Mouse (Mus musculus): ENCODE data around the gene Hhipl1. TPM values are rescaled to one million over a fixed set of nuclear protein-coding genes. Genes with fewer than 3 reads are reported as not detected.

The Hhipl1 gene
- polyA plus RNA-seq, 1 experiment from 2014 or later = 0.69 TPM

GRCm38 (mm10) chr12:108348151-108348550, 42.1 kb downstream of the Hhipl1 start:
- H3K36me3 ChIP-seq = no peaks in the 10 kb centered on the region
- H3K27ac ChIP-seq = no peak overlapping the region
- H3K27me3 ChIP-seq = peaks cover 37% of the 10 kb centered on the region
- no peak overlapping the region for H3K4me2 ChIP-seq
- no peak overlapping the region for H3K4me3 ChIP-seq
- no peak overlapping the region for H3K9ac ChIP-seq
- H3K9me3 ChIP-seq = no peaks in the 10 kb centered on the region
- H3K4me1 ChIP-seq = peaks cover 12% of the 10 kb centered on the region
- ATAC-seq (ENCODE audit: insufficient number of reproducible peaks, insufficient read depth, low FRiP score, low TSS enrichment, low read depth) = no peak
- WGBS = 77% methylated on average over 8 of the region's 8 CpGs

GRCm38 (mm10) chr12:108349026-108349425, 43.0 kb downstream of the Hhipl1 start:
- no peak for ATAC-seq (ENCODE audit: insufficient number of reproducible peaks, insufficient read depth, low FRiP score, low TSS enrichment, low read depth)
- peaks cover 12% of the 10 kb centered on the region for H3K4me1 ChIP-seq
- H3K27me3 ChIP-seq = peaks cover 46% of the 10 kb centered on the region
- H3K27ac ChIP-seq = no peak overlapping the region
- H3K4me3 ChIP-seq = no peak overlapping the region
- no peak overlapping the region for H3K9ac ChIP-seq
- no peak overlapping the region for H3K4me2 ChIP-seq
- no peaks in the 10 kb centered on the region for H3K36me3 ChIP-seq
- no peaks in the 10 kb centered on the region for H3K9me3 ChIP-seq
- 69% methylated on average over 5 of the region's 5 CpGs for WGBS

DNA sequence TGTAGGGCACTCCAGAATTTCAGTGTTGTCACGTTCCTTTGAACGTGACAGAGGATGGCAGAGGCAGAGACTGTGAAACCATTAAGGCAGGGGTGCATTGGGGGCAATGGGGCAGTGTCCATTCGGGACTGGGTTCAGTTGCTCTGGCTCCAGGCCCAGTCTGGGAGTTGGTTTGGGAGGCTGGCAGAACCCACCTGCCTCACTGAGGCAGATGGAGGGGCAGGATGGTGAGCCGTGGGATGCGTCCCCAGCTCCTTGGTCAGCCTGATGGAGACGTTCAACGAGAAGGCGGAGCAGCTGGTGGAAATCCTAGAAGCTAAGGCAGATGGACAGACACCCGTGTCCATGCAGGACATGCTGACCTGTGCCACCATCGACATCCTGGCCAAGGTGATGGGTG, 44.9 kb downstream of the Hhipl1 start:
- Histone ChIP-seq H3K27ac (no peak overlapping the region), H3K36me3 (no peaks in the 10 kb centered on the region), H3K4me2 (no peak overlapping the region), H3K4me1 (peaks cover 12% of the 10 kb centered on the region), H3K9me3 (0 out of 2 replicates have a peak, but pooled peaks cover 2% of the 10 kb centered on the region), H3K4me3 (no peak overlapping the region), H3K27me3 (peaks cover 52% of the 10 kb centered on the region), H3K9ac (no peak overlapping the region)
- no peak for ATAC-seq (ENCODE audit: insufficient number of reproducible peaks, insufficient read depth, low FRiP score, low TSS enrichment, low read depth)
- WGBS = 84% methylated on average over 10 of the region's 10 CpGs

- Histone ChIP-seq H3K4me1 (peaks cover 12% of the 10 kb centered on the region), H3K4me2 (peak overlapping the region; percentile 65), H3K9me3 (0 out of 2 replicates have a peak, but pooled peaks cover 3% of the 10 kb centered on the region), H3K27me3 (peaks cover 52% of the 10 kb centered on the region), H3K27ac (no peak overlapping the region), H3K4me3 (peak overlapping the region; percentile 33), H3K36me3 (no peaks in the 10 kb centered on the region), H3K9ac (peak overlapping the region; percentile 54)
- ATAC-seq (ENCODE audit: insufficient number of reproducible peaks, insufficient read depth, low FRiP score, low TSS enrichment, low read depth) = no peak
- 5% methylated on average over 35 of the region's 35 CpGs for WGBS
These were observed 46.5 kb downstream of the Hhipl1 start for GRCm38 (mm10) chr12:108352371-108353136.

GRCm38 (mm10) chr12:108354284-108354683, 48.2 kb downstream of the Hhipl1 start:
- Histone ChIP-seq H3K4me3 (no peak overlapping the region), H3K36me3 (no peaks in the 10 kb centered on the region), H3K4me2 (no peak overlapping the region), H3K9me3 (0 out of 2 replicates have a peak, but pooled peaks cover 3% of the 10 kb centered on the region), H3K27ac (no peak overlapping the region), H3K27me3 (peaks cover 52% of the 10 kb centered on the region), H3K4me1 (peaks cover 12% of the 10 kb centered on the region), H3K9ac (no peak overlapping the region)
- 72% methylated on average over 2 of the region's 2 CpGs for WGBS
- ATAC-seq (ENCODE audit: insufficient number of reproducible peaks, insufficient read depth, low FRiP score, low TSS enrichment, low read depth) = no peak

GRCm38 (mm10) chr12:108355271-108355670, 49.2 kb downstream of the Hhipl1 start:
- Histone ChIP-seq H3K27ac (no peak overlapping the region), H3K36me3 (no peaks in the 10 kb centered on the region), H3K4me2 (no peak overlapping the region), H3K9ac (no peak overlapping the region), H3K4me3 (no peak overlapping the region), H3K9me3 (0 out of 2 replicates have a peak, but pooled peaks cover 3% of the 10 kb centered on the region), H3K4me1 (peaks cover 9% of the 10 kb centered on the region), H3K27me3 (peaks cover 44% of the 10 kb centered on the region)
- ATAC-seq (ENCODE audit: insufficient number of reproducible peaks, insufficient read depth, low FRiP score, low TSS enrichment, low read depth) = no peak
- 88% methylated on average over 1 of the region's 1 CpGs for WGBS

DNA sequence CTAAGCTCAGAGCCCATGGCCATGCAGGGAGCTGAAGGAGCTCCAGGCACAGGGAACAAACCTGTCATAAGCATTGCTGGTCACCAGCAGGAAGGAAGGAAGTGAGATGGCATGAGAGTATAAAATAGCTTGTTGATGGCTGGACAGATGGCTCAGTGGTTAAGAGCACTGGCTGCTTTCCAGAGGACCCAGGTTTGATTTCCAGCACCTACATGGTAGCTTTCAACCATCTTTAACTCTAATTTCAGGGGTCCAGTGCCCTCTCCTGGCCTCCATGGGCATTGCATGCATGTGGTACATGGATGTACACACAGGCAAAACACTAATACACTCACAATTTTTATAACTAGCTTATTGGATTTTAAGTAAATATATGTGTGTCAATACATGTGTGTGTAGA, 49.9 kb downstream of the Hhipl1 start:
- no peak for ATAC-seq (ENCODE audit: insufficient number of reproducible peaks, insufficient read depth, low FRiP score, low TSS enrichment, low read depth)
- Histone ChIP-seq H3K27me3 (peaks cover 37% of the 10 kb centered on the region), H3K9me3 (0 out of 2 replicates have a peak, but pooled peaks cover 3% of the 10 kb centered on the region)

GRCm38 (mm10) chr12:108363796-108364195, 57.7 kb downstream of the Hhipl1 start:
- Histone ChIP-seq H3K4me1 (peaks cover 10% of the 10 kb centered on the region), H3K4me2 (no peak overlapping the region), H3K27me3 (no peaks in the 10 kb centered on the region), H3K36me3 (no peaks in the 10 kb centered on the region), H3K9me3 (no peaks in the 10 kb centered on the region), H3K4me3 (no peak overlapping the region), H3K9ac (no peak overlapping the region), H3K27ac (no peak overlapping the region)
- ATAC-seq (ENCODE audit: insufficient number of reproducible peaks, insufficient read depth, low FRiP score, low TSS enrichment, low read depth) = 0 out of 2 replicates have a peak, but pooled peaks have one; percentile 41
- WGBS = 5% methylated on average over 5 of the region's 5 CpGs

More for the DNA sequence above, 49.9 kb downstream of the Hhipl1 start:
- Histone ChIP-seq H3K4me2 (no peak overlapping the region), H3K4me3 (no peak overlapping the region), H3K4me1 (peaks cover 9% of the 10 kb centered on the region), H3K36me3 (no peaks in the 10 kb centered on the region), H3K9ac (no peak overlapping the region), H3K27ac (no peak overlapping the region)

GRCm38 (mm10) chr12:108365340-108365739, 59.3 kb downstream of the Hhipl1 start:
- H3K9me3 ChIP-seq = no peaks in the 10 kb centered on the region
- H3K27me3 ChIP-seq = no peaks in the 10 kb centered on the region
- H3K4me1 ChIP-seq = peaks cover 12% of the 10 kb centered on the region
- WGBS = 16% methylated on average over 3 of the region's 3 CpGs
- no peak for ATAC-seq (ENCODE audit: insufficient number of reproducible peaks, insufficient read depth, low FRiP score, low TSS enrichment, low read depth)
- H3K4me2 ChIP-seq = no peak overlapping the region
- H3K27ac ChIP-seq = no peak overlapping the region
- H3K4me3 ChIP-seq = no peak overlapping the region
- no peak overlapping the region for H3K9ac ChIP-seq
- H3K36me3 ChIP-seq = no peaks in the 10 kb centered on the region

DNA sequence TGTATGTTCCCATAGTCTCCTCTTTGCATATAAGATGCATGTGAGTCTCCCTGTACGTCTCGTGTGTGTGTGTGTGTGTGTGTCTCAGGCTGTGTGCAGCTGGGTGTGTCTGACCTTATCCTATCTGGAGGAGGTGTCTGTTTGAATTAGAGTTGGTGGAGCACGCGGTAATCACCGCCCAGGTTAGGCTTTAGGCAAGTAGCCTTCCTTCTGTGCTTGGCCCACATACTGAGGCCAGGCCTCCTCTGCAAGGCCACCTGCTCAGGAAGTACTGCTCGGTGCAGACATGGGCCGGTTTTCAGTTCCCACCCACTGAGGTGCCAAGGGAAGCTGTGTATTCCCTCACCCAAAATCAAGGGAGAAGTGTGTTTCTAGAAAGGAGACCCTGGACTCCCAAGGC, 59.8 kb downstream of the Hhipl1 start:
- Histone ChIP-seq H3K36me3 (no peaks in the 10 kb centered on the region), H3K4me1 (peaks cover 17% of the 10 kb centered on the region), H3K27me3 (no peaks in the 10 kb centered on the region), H3K9me3 (no peaks in the 10 kb centered on the region), H3K27ac (no peak overlapping the region), H3K4me2 (no peak overlapping the region), H3K9ac (no peak overlapping the region), H3K4me3 (no peak overlapping the region)
- WGBS = 67% methylated on average over 7 of the region's 7 CpGs
- ATAC-seq (ENCODE audit: insufficient number of reproducible peaks, insufficient read depth, low FRiP score, low TSS enrichment, low read depth) = no peak

GRCm38 (mm10) chr12:108367909-108368308, 61.8 kb downstream of the Hhipl1 start:
- ATAC-seq (ENCODE audit: insufficient number of reproducible peaks, insufficient read depth, low FRiP score, low TSS enrichment, low read depth) = no peak
- H3K27me3 ChIP-seq = no peaks in the 10 kb centered on the region
- WGBS = 78% methylated on average over 2 of the region's 2 CpGs

GRCm38 (mm10) chr12:108368921-108369320, 62.9 kb downstream of the Hhipl1 start:
- H3K9me3 ChIP-seq = no peaks in the 10 kb centered on the region
- H3K9ac ChIP-seq = no peak overlapping the region
- H3K27me3 ChIP-seq = no peaks in the 10 kb centered on the region
- H3K4me2 ChIP-seq = no peak overlapping the region
- no peak for ATAC-seq (ENCODE audit: insufficient number of reproducible peaks, insufficient read depth, low FRiP score, low TSS enrichment, low read depth)
- peaks cover 18% of the 10 kb centered on the region for H3K4me1 ChIP-seq
- no peaks in the 10 kb centered on the region for H3K36me3 ChIP-seq
- H3K27ac ChIP-seq = no peak overlapping the region
- WGBS = 62% methylated on average over 5 of the region's 5 CpGs
- H3K4me3 ChIP-seq = no peak overlapping the region

More at GRCm38 (mm10) chr12:108367909-108368308, 61.8 kb downstream of the Hhipl1 start:
- H3K9ac ChIP-seq = no peak overlapping the region
- H3K4me2 ChIP-seq = no peak overlapping the region
- H3K4me3 ChIP-seq = no peak overlapping the region
- no peaks in the 10 kb centered on the region for H3K36me3 ChIP-seq
- no peaks in the 10 kb centered on the region for H3K9me3 ChIP-seq
- H3K4me1 ChIP-seq = peaks cover 20% of the 10 kb centered on the region
- no peak overlapping the region for H3K27ac ChIP-seq

Measured in embryonic facial prominence, embryonic 13.5 days (tissue).